Mouse (Mus musculus) hindbrain, embryonic 10.5 days (tissue): ENCODE data around the gene H2-T24. TPM values are rescaled to one million over a fixed set of nuclear protein-coding genes. Genes with fewer than 3 reads are reported as not detected.
"Not testable (repeated sequence)": the region's sequence is repeated elsewhere in the genome, so short reads cannot be mapped to it uniquely, and the experiment has no call there.

Experiments used
- DNase-seq: peaks from one replicate; pipeline ENCODE4 v3.0.0-alpha.2; 2017; ENCODE audit warnings: low spot score
- H3K27ac ChIP-seq: fragments of 300-500 bp; sonication (generic); 2 replicates; pipeline ENCODE4 v1.5.1; 2016; ENCODE audit warnings: mild to moderate bottlenecking, moderate library complexity
- H3K27me3 ChIP-seq: fragments of 300-500 bp; sonication (generic); 2 replicates; pipeline ENCODE4 v1.6.1; 2016; ENCODE audit warnings: mild to moderate bottlenecking; ENCODE audit not compliant: poor library complexity, insufficient read depth, severe bottlenecking
- H3K36me3 ChIP-seq: fragments of 300-500 bp; sonication (generic); 2 replicates; pipeline ENCODE4 v1.6.1; 2016; ENCODE audit warnings: mild to moderate bottlenecking, moderate library complexity
- H3K4me1 ChIP-seq: fragments of 300-500 bp; sonication (generic); replicated peaks from 2 replicates; pipeline ENCODE4 v1.6.1; 2016; ENCODE audit warnings: mild to moderate bottlenecking
- H3K4me3 ChIP-seq: fragments of 300-500 bp; sonication (generic); 2 replicates; pipeline ENCODE4 v1.5.1; 2016; ENCODE audit warnings: mild to moderate bottlenecking, moderate library complexity
- H3K9me3 ChIP-seq: fragments of 300-500 bp; sonication (generic); 2 replicates; pipeline ENCODE4 v1.6.1; 2016; ENCODE audit warnings: mild to moderate bottlenecking, moderate library complexity
- WGBS: fragments of 180-500 bp; shearing (Covaris S2); methylation state at CpG from one replicate; pipeline ENCODE4 v1.1.7; 2016; 5-methylcytosine and 5-hydroxymethylcytosine counted together
- polyA plus RNA-seq: library from polyadenylated mRNA; unstranded; fragments of >200 nt; fragmentation: Nextera tagmentation; extraction: Ambion mirVana; gene quantifications from 2 replicates; pipeline ENCODE4 v1.2.1, GENCODE M21; 2016

H2-T24 gene
- 4.3 and 4.9 TPM in 2 replicates for polyA plus RNA-seq

GRCm38 (mm10) chr17:36020191-36021073, at the start of gene H2-T24:
TSS of gene H2-T24 (minus strand) at chr17:36020560.
- peaks cover 19% of the 10 kb centered on the region for H3K4me1 ChIP-seq
- H3K27ac ChIP-seq, result 0 out of 2 replicates have a peak within 1 kb of the TSS, but pooled peaks have one; percentile 16
- H3K4me3 ChIP-seq, result peak within 1 kb of the TSS; percentile 11
- peak; percentile 39 for DNase-seq
- peaks cover 5% of the 10 kb centered on the region; the same call in 1 of the 2 replicates for H3K36me3 ChIP-seq
- WGBS, result 44% methylated on average over 15 of the region's 15 CpGs
- H3K27me3 ChIP-seq, result no peaks in the 10 kb centered on the region
- H3K9me3 ChIP-seq, result peaks cover 3% of the 10 kb centered on the region; the same call in 1 of the 2 replicates

- Histone ChIP-seq H3K4me1 (no peaks in the 10 kb centered on the region), H3K27me3 (no peaks in the 10 kb centered on the region), H3K9me3 (no peaks in the 10 kb centered on the region), H3K27ac (no peak overlapping the region), H3K36me3 (no peaks in the 10 kb centered on the region), H3K4me3 (no peak overlapping the region)
- peak; percentile 66 for DNase-seq
- WGBS, result 24% methylated on average over 2 of the region's 2 CpGs
Measured at GRCm38 (mm10) chr17:36060829-36061228, 40.5 kb upstream of the H2-T24 start.

GRCm38 (mm10) chr17:36058362-36058761, 38.0 kb upstream of the H2-T24 start, which contains the start of gene Gm11127:
TSS of gene Gm11127 (minus strand) at chr17:36058371.
- not testable (repeated sequence) for H3K4me1 ChIP-seq, H3K36me3 ChIP-seq, H3K27me3 ChIP-seq, H3K4me3 ChIP-seq, H3K9me3 ChIP-seq, DNase-seq, H3K27ac ChIP-seq
- 71% methylated on average over 1 of the region's 1 CpGs for WGBS

- not testable (repeated sequence) for DNase-seq, H3K36me3 ChIP-seq, H3K9me3 ChIP-seq, H3K27me3 ChIP-seq, H3K27ac ChIP-seq, H3K4me1 ChIP-seq, H3K4me3 ChIP-seq
- WGBS, result 92% methylated on average over 25 of the region's 25 CpGs
Measured at GRCm38 (mm10) chr17:36057927-36058326, 37.6 kb upstream of the H2-T24 start.

GRCm38 (mm10) chr17:36043286-36043685, 22.9 kb upstream of the H2-T24 start:
- Histone ChIP-seq H3K27ac (no peak overlapping the region), H3K4me1 (peaks cover 13% of the 10 kb centered on the region), H3K27me3 (peaks cover 21% of the 10 kb centered on the region), H3K4me3 (peak overlapping the region; percentile 50), H3K36me3 (no peaks in the 10 kb centered on the region), H3K9me3 (no peaks in the 10 kb centered on the region)
- DNase-seq, result no peak
- 82% methylated on average over 3 of the region's 3 CpGs for WGBS

GRCm38 (mm10) chr17:36042610-36043169, 22.3 kb upstream of the H2-T24 start, which contains the start of the genes H2-T22 and Gm6034:
TSS of gene H2-T22 (minus strand) at chr17:36042747.
TSS of gene Gm6034 (plus strand) at chr17:36042961.
- not testable (repeated sequence) for H3K36me3 ChIP-seq, H3K27ac ChIP-seq, H3K9me3 ChIP-seq
- 3% methylated on average over 12 of the region's 12 CpGs for WGBS
- Histone ChIP-seq H3K4me3 (peak within 1 kb of the TSS; percentile 50), H3K4me1 (peaks cover 13% of the 10 kb centered on the region), H3K27me3 (peaks cover 21% of the 10 kb centered on the region)
- DNase-seq, result peak; percentile 65

- Histone ChIP-seq H3K27me3 (peaks cover 21% of the 10 kb centered on the region), H3K4me3 (peak overlapping the region; percentile 50), H3K4me1 (peaks cover 13% of the 10 kb centered on the region)
- not testable (repeated sequence) for H3K27ac ChIP-seq, DNase-seq, H3K9me3 ChIP-seq, H3K36me3 ChIP-seq
- WGBS, result 2% methylated on average over 19 of the region's 19 CpGs
Measured at GRCm38 (mm10) chr17:36042055-36042454, 21.7 kb upstream of the H2-T24 start.

GRCm38 (mm10) chr17:36040604-36041003, 20.2 kb upstream of the H2-T24 start:
- DNase-seq, H3K27ac ChIP-seq, H3K9me3 ChIP-seq, H3K4me3 ChIP-seq, H3K36me3 ChIP-seq: not testable (repeated sequence)
- WGBS, result 85% methylated on average over 2 of the region's 2 CpGs
- H3K4me1 ChIP-seq, result peaks cover 13% of the 10 kb centered on the region
- peaks cover 21% of the 10 kb centered on the region for H3K27me3 ChIP-seq

GRCm38 (mm10) chr17:36036126-36036525, 15.8 kb upstream of the H2-T24 start:
- not testable (repeated sequence) for H3K27ac ChIP-seq, H3K36me3 ChIP-seq, DNase-seq, H3K4me3 ChIP-seq, H3K9me3 ChIP-seq, H3K4me1 ChIP-seq
- peaks cover 15% of the 10 kb centered on the region for H3K27me3 ChIP-seq
- WGBS, result 85% methylated on average over 13 of the region's 13 CpGs

GRCm38 (mm10) chr17:36035010-36035638, 14.8 kb upstream of the H2-T24 start:
- 40% methylated on average over 3 of the region's 3 CpGs for whole genome bisulfite sequencing
- not testable (repeated sequence) for DNase-seq, H3K4me1 ChIP-seq, H3K27ac ChIP-seq, H3K36me3 ChIP-seq, H3K27me3 ChIP-seq, H3K9me3 ChIP-seq, H3K4me3 ChIP-seq

GRCm38 (mm10) chr17:36034524-36034923, 14.2 kb upstream of the H2-T24 start:
- not testable (repeated sequence) for H3K9me3 ChIP-seq, H3K36me3 ChIP-seq, H3K27ac ChIP-seq, H3K4me1 ChIP-seq, H3K27me3 ChIP-seq, DNase-seq, H3K4me3 ChIP-seq
- WGBS, result 57% methylated on average over 3 of the region's 3 CpGs

GRCm38 (mm10) chr17:36032351-36032875, 12.1 kb upstream of the H2-T24 start, which contains the start of gene H2-T23:
TSS of gene H2-T23 (minus strand) at chr17:36032855.
- not testable (repeated sequence) for H3K27me3 ChIP-seq, H3K9me3 ChIP-seq, H3K36me3 ChIP-seq, H3K4me1 ChIP-seq
- WGBS, result under 1% methylated on average over 25 of the region's 25 CpGs
- DNase-seq, result peak; percentile 44
- peak within 1 kb of the TSS; percentile 73 for H3K27ac ChIP-seq
- H3K4me3 ChIP-seq, result peak within 1 kb of the TSS; percentile 59
